Mouse (Mus musculus): ENCODE measurements around the gene Olfr877. TPM values are rescaled to one million over a fixed set of nuclear protein-coding genes. Genes with fewer than 3 reads are reported as not detected.

The Olfr877 gene
- polyA plus RNA-seq, 1 experiment, result not detected

- Histone ChIP-seq H3K4me3 (ENCODE audit: extremely low read depth, insufficient read depth, insufficient read length) (no peak overlapping the region), H3K27me3 (ENCODE audit: control insufficient read depth, insufficient read depth, low read length) (no peaks in the 10 kb centered on the region), H3K27ac (ENCODE audit: insufficient read depth, low read length) (no peak overlapping the region), H3K36me3 (ENCODE audit: control insufficient read depth, insufficient read depth, low read length) (no peaks in the 10 kb centered on the region), H3K4me1 (ENCODE audit: control insufficient read depth, insufficient read depth, insufficient read length) (no peaks in the 10 kb centered on the region)
- TF ChIP-seq POLR2A (IDR thresholded peaks at IDR 0.05; ENCODE audit: low read depth, low read length) (no peak), CTCF (IDR thresholded peaks at IDR 0.05; ENCODE audit: extremely low read depth, insufficient read depth, insufficient read length, insufficient replicate concordance) (no peak)
- no peak for DNase-seq (ENCODE audit: low read depth in 1 of 2, low spot score in 2 of 2)
- 64% methylated on average over 1 of the region's 1 CpGs for WGBS
These were observed 9.3 kb downstream of the Olfr877 start for GRCm38 (mm10) chr9:37863325-37863724.

DNA sequence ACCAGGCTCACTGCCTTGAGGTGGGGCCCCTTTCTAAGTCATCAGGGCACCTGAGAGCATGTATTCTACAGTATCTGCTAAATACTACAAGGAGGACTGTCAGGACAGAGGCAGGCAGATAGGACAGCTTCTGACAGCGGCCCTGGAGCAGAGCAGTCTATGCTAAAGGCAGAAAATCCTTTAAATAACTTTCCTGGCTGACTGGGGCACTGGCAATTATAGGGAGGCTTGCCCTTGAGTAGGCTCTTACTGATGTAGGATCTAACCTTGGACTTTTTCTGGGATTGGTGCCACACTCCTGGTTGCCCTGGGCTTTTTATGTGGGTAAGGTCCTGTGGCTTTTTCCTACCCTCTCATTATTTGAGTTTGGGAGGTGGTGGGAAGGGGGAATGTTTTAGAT, 16.2 kb downstream of the Olfr877 start:
- Histone ChIP-seq H3K4me1 (ENCODE audit: control insufficient read depth, insufficient read depth, insufficient read length) (no peaks in the 10 kb centered on the region), H3K4me3 (ENCODE audit: extremely low read depth, insufficient read depth, insufficient read length) (no peak overlapping the region), H3K27ac (ENCODE audit: insufficient read depth, low read length) (no peak overlapping the region), H3K36me3 (ENCODE audit: control insufficient read depth, insufficient read depth, low read length) (no peaks in the 10 kb centered on the region), H3K27me3 (ENCODE audit: control insufficient read depth, insufficient read depth, low read length) (no peaks in the 10 kb centered on the region)
- TF ChIP-seq CTCF (IDR thresholded peaks at IDR 0.05; ENCODE audit: extremely low read depth, insufficient read depth, insufficient read length, insufficient replicate concordance) (no peak), POLR2A (IDR thresholded peaks at IDR 0.05; ENCODE audit: low read depth, low read length) (no peak)
- WGBS, result 50% methylated on average over 1 of the region's 1 CpGs
- no peak for DNase-seq (ENCODE audit: low read depth in 1 of 2, low spot score in 2 of 2)

GRCm38 (mm10) chr9:37871097-37871496, 17.0 kb downstream of the Olfr877 start:
- no peak for TF ChIP-seq CTCF (IDR thresholded peaks at IDR 0.05; ENCODE audit: extremely low read depth, insufficient read depth, insufficient read length, insufficient replicate concordance)
- TF ChIP-seq POLR2A (IDR thresholded peaks at IDR 0.05; ENCODE audit: low read depth, low read length), result no peak
- 76% methylated on average over 1 of the region's 1 CpGs for WGBS
- H3K27ac ChIP-seq (ENCODE audit: insufficient read depth, low read length), result no peak overlapping the region
- no peak for DNase-seq (ENCODE audit: low read depth in 1 of 2, low spot score in 2 of 2)
- no peaks in the 10 kb centered on the region for H3K27me3 ChIP-seq (ENCODE audit: control insufficient read depth, insufficient read depth, low read length)
- no peaks in the 10 kb centered on the region for H3K4me1 ChIP-seq (ENCODE audit: control insufficient read depth, insufficient read depth, insufficient read length)
- no peak overlapping the region for H3K4me3 ChIP-seq (ENCODE audit: extremely low read depth, insufficient read depth, insufficient read length)
- no peaks in the 10 kb centered on the region for H3K36me3 ChIP-seq (ENCODE audit: control insufficient read depth, insufficient read depth, low read length)

GRCm38 (mm10) chr9:37871536-37871935, 17.5 kb downstream of the Olfr877 start:
- DNase-seq (ENCODE audit: low read depth in 1 of 2, low spot score in 2 of 2), result no peak
- WGBS, result 58% methylated on average over 1 of the region's 1 CpGs
- Histone ChIP-seq H3K4me1 (ENCODE audit: control insufficient read depth, insufficient read depth, insufficient read length) (no peaks in the 10 kb centered on the region), H3K4me3 (ENCODE audit: extremely low read depth, insufficient read depth, insufficient read length) (no peak overlapping the region), H3K36me3 (ENCODE audit: control insufficient read depth, insufficient read depth, low read length) (no peaks in the 10 kb centered on the region), H3K27me3 (ENCODE audit: control insufficient read depth, insufficient read depth, low read length) (no peaks in the 10 kb centered on the region), H3K27ac (ENCODE audit: insufficient read depth, low read length) (no peak overlapping the region)
- TF ChIP-seq POLR2A (IDR thresholded peaks at IDR 0.05; ENCODE audit: low read depth, low read length) (no peak), CTCF (IDR thresholded peaks at IDR 0.05; ENCODE audit: extremely low read depth, insufficient read depth, insufficient read length, insufficient replicate concordance) (no peak)

DNA sequence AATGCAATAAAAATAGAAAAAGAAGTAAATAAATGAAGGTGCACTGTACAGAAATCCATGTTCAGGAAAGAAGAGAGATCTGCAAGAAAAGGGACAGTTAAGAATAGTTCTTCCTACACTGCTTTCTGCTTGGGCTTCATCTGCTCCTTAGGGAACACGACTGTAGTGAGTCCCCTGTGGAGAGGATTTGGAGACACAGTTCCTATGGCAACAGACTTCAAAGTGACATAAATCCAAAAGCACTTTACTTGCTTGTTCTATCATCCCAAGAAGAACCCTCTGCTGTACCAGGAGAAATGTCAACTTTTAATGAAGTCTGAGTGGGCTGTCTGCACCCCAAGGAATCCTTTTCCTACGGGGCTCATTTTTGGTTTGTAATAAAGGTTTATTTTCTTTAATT, 36.9 kb downstream of the Olfr877 start:
- Histone ChIP-seq H3K36me3 (ENCODE audit: control insufficient read depth, insufficient read depth, low read length) (no peaks in the 10 kb centered on the region), H3K27me3 (ENCODE audit: control insufficient read depth, insufficient read depth, low read length) (no peaks in the 10 kb centered on the region), H3K4me3 (ENCODE audit: extremely low read depth, insufficient read depth, insufficient read length) (no peak overlapping the region), H3K27ac (ENCODE audit: insufficient read depth, low read length) (no peak overlapping the region), H3K4me1 (ENCODE audit: control insufficient read depth, insufficient read depth, insufficient read length) (no peaks in the 10 kb centered on the region)
- no peak for DNase-seq (ENCODE audit: low read depth in 1 of 2, low spot score in 2 of 2)
- TF ChIP-seq CTCF (IDR thresholded peaks at IDR 0.05; ENCODE audit: extremely low read depth, insufficient read depth, insufficient read length, insufficient replicate concordance), result no peak
- no peak for TF ChIP-seq POLR2A (IDR thresholded peaks at IDR 0.05; ENCODE audit: low read depth, low read length)
- WGBS, result 47% methylated on average over 2 of the region's 2 CpGs

DNA sequence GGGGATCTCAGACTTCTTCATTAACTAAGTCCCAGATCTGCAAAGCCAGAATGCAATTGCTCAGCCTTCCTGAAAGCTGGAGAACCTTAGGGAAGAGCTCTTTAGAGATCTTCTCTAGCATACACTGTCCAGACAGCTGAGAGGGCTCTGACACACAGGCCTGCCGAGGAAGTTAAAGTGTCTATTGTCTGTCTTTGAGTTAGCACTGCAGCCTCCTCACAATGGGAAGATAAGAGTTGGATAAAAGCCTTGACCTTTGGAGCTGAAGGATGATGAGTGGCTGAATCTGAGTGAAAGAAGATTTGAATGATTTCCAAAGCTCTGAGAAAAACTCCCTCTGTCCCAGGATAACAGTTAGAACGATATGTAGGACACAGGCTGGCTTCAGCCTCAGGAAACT, 42.6 kb downstream of the Olfr877 start, which contains the start of gene Olfr145:
Olfr145 (plus strand) TSS at position 64 of the 400 bp plus-strand sequence.
- no peaks in the 10 kb centered on the region for H3K27me3 ChIP-seq (ENCODE audit: control insufficient read depth, insufficient read depth, low read length)
- TF ChIP-seq CTCF (IDR thresholded peaks at IDR 0.05; ENCODE audit: extremely low read depth, insufficient read depth, insufficient read length, insufficient replicate concordance), result no peak
- no peak for TF ChIP-seq POLR2A (IDR thresholded peaks at IDR 0.05; ENCODE audit: low read depth, low read length)
- DNase-seq (ENCODE audit: low read depth in 1 of 2, low spot score in 2 of 2), result no peak
- H3K36me3 ChIP-seq (ENCODE audit: control insufficient read depth, insufficient read depth, low read length), result no peaks in the 10 kb centered on the region
- 54% methylated on average over 2 of the region's 2 CpGs for WGBS
- no peak within 1 kb of the TSS for H3K4me3 ChIP-seq (ENCODE audit: extremely low read depth, insufficient read depth, insufficient read length)
- no peaks in the 10 kb centered on the region for H3K4me1 ChIP-seq (ENCODE audit: control insufficient read depth, insufficient read depth, insufficient read length)
- H3K27ac ChIP-seq (ENCODE audit: insufficient read depth, low read length), result no peak within 1 kb of the TSS

DNA sequence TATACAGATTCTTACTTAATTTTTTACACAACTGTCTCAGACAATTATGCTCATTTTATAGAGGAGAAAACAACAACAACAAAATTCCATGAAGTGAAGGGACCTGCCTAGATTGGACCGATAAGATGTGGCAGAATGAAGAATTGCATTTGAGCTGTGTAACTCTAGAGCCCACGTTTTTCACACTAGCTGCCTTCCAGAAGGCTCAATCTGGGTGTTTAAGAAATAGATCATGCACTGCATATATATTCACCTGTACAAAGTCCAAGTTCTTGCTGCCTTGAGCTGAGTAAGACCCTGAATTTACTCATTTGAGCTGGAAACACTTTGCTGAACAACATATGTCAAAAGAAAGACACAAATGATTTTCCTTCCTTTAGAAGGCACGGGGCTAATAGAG, 51.5 kb downstream of the Olfr877 start:
- WGBS, result 68% methylated on average over 3 of the region's 3 CpGs
- Histone ChIP-seq H3K4me1 (ENCODE audit: control insufficient read depth, insufficient read depth, insufficient read length) (no peaks in the 10 kb centered on the region), H3K27me3 (ENCODE audit: control insufficient read depth, insufficient read depth, low read length) (no peaks in the 10 kb centered on the region), H3K4me3 (ENCODE audit: extremely low read depth, insufficient read depth, insufficient read length) (no peak overlapping the region), H3K36me3 (ENCODE audit: control insufficient read depth, insufficient read depth, low read length) (no peaks in the 10 kb centered on the region), H3K27ac (ENCODE audit: insufficient read depth, low read length) (no peak overlapping the region)
- TF ChIP-seq POLR2A (IDR thresholded peaks at IDR 0.05; ENCODE audit: low read depth, low read length), result no peak
- TF ChIP-seq CTCF (IDR thresholded peaks at IDR 0.05; ENCODE audit: extremely low read depth, insufficient read depth, insufficient read length, insufficient replicate concordance), result no peak
- no peak for DNase-seq (ENCODE audit: low read depth in 1 of 2, low spot score in 2 of 2)

Other genes with a start within 250 kb of the Olfr877 start
- gene Spa17, start 240.5 kb upstream of the Olfr877 start, polyA plus RNA-seq (2012; rRNA removed), result 0.21 TPM in 1 of 2 replicates, not detected in the other
- gene Tbrg1, start 197.0 kb upstream of the Olfr877 start, polyA plus RNA-seq (2012; rRNA removed), result 20.7 and 22.2 TPM in 2 replicates
- not detected in 2 replicates for gene Panx3, start 185.0 kb upstream of the Olfr877 start, polyA plus RNA-seq (2012; rRNA removed)
- gene Olfr160, start 138.0 kb upstream of the Olfr877 start, polyA plus RNA-seq (2012; rRNA removed), result not detected in 2 replicates
- not detected in 2 replicates for gene Olfr874, start 109.2 kb upstream of the Olfr877 start, polyA plus RNA-seq (2012; rRNA removed)
- not detected in 2 replicates for gene Olfr875, start 82.4 kb upstream of the Olfr877 start, polyA plus RNA-seq (2012; rRNA removed)
- gene Olfr876, start 51.2 kb upstream of the Olfr877 start, polyA plus RNA-seq (2012; rRNA removed), result not detected in 2 replicates
- gene Olfr145, start 42.5 kb downstream of the Olfr877 start, polyA plus RNA-seq (2012; rRNA removed), result not detected in 2 replicates
- gene Olfr878, start 63.6 kb downstream of the Olfr877 start, polyA plus RNA-seq (2012; rRNA removed), result not detected in 2 replicates
- not detected in 2 replicates for gene Olfr881, start 137.6 kb downstream of the Olfr877 start, polyA plus RNA-seq (2012; rRNA removed)
- not detected in 2 replicates for gene Olfr883, start 171.5 kb downstream of the Olfr877 start, polyA plus RNA-seq (2012; rRNA removed)
- gene Olfr884, start 192.3 kb downstream of the Olfr877 start, polyA plus RNA-seq (2012; rRNA removed), result not detected in 2 replicates
- gene Olfr885, start 207.1 kb downstream of the Olfr877 start, polyA plus RNA-seq (2012; rRNA removed), result not detected in 2 replicates
- gene Olfr887, start 229.8 kb downstream of the Olfr877 start, polyA plus RNA-seq (2012; rRNA removed), result not detected in 2 replicates

All from spleen, adult 2 months (tissue).